Mouse (Mus musculus) bone marrow, adult 2 months (tissue): ENCODE results near the gene Ciapin1.

Experiments used
- CTCF ChIP-seq: fragments of 200-500 bp; IDR thresholded peaks from 2 replicates; pipeline ENCODE4 v1.5.1; 2011; ENCODE audit warnings: low read length, control low read depth; ENCODE audit not compliant: control insufficient read depth, insufficient read depth
- POLR2A ChIP-seq: fragments of 200-500 bp; IDR thresholded peaks from 2 replicates; pipeline ENCODE4 v1.6.1; 2011; ENCODE audit warnings: low read depth, mild to moderate bottlenecking, control low read depth, low read length, borderline replicate concordance; ENCODE audit not compliant: control insufficient read depth

DNA sequence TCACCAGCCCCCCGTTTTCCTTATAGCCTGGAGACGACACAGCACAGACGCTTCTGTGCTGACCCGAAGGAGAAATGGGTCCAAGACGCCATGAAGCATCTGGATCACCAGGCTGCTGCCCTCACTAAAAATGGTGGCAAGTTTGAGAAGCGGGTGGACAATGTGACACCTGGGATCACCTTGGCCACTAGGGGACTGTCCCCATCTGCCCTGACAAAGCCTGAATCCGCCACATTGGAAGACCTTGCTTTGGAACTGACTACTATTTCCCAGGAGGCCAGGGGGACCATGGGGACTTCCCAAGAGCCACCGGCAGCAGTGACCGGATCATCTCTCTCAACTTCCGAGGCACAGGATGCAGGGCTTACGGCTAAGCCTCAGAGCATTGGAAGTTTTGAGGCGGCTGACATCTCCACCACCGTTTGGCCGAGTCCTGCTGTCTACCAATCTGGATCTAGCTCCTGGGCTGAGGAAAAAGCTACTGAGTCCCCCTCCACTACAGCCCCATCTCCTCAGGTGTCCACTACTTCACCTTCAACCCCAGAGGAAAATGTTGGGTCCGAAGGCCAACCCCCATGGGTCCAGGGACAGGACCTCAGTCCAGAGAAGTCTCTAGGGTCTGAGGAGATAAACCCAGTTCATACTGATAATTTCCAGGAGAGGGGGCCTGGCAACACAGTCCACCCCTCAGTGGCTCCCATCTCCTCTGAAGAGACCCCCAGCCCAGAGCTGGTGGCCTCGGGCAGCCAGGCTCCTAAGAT is 58.4 kb downstream of the Ciapin1 start:
- no peak for TF ChIP-seq POLR2A
- TF ChIP-seq CTCF, result no peak
